Mouse (Mus musculus): ENCODE data around the gene Rex1bd. TPM values are rescaled to one million over a fixed set of nuclear protein-coding genes. Genes with fewer than 3 reads are reported as not detected.

The Rex1bd gene
- total and polyA plus RNA-seq, 2 experiments from 2014 or later: 130 to 200 TPM

- ATAC-seq: no peak
Measured at GRCm38 (mm10) chr8:70462516-70462813, 44.1 kb downstream of the Rex1bd start.

GRCm38 (mm10) chr8:70461765-70462515 lies 44.6 kb downstream of the Rex1bd start:
- Histone ChIP-seq H3K4me1 (ENCODE audit: insufficient read depth) (no peaks in the 10 kb centered on the region), H3K9ac (no peak overlapping the region), H3K27me3 (ENCODE audit: insufficient read depth, low read length) (no peaks in the 10 kb centered on the region), H3K9me3 (ENCODE audit: low read length) (no peaks in the 10 kb centered on the region), H3K4me2 (ENCODE audit: low read depth) (no peak overlapping the region), H3K36me3 (ENCODE audit: insufficient read depth) (no peaks in the 10 kb centered on the region), H3K27ac (ENCODE audit: low read depth, low read length) (no peak overlapping the region), H3K4me3 (ENCODE audit: low read depth, low read length) (no peak overlapping the region)
- TF ChIP-seq CTCF (IDR thresholded peaks at IDR 0.05; ENCODE audit: low read depth): no peak
- ATAC-seq (no peak), DNase-seq (no peak)
- 90% methylated on average over 16 of the region's 16 CpGs for WGBS

More at GRCm38 (mm10) chr8:70462516-70462813, 44.1 kb downstream of the Rex1bd start:
- Histone ChIP-seq H3K4me3 (ENCODE audit: low read depth, low read length) (no peak overlapping the region), H3K36me3 (ENCODE audit: insufficient read depth) (no peaks in the 10 kb centered on the region), H3K9ac (no peak overlapping the region), H3K4me2 (ENCODE audit: low read depth) (no peak overlapping the region), H3K27ac (ENCODE audit: low read depth, low read length) (no peak overlapping the region), H3K9me3 (ENCODE audit: low read length) (no peaks in the 10 kb centered on the region), H3K4me1 (ENCODE audit: insufficient read depth) (no peaks in the 10 kb centered on the region), H3K27me3 (ENCODE audit: insufficient read depth, low read length) (no peaks in the 10 kb centered on the region)
- no peak for TF ChIP-seq CTCF (IDR thresholded peaks at IDR 0.05; ENCODE audit: low read depth)
- no peak for DNase-seq
- 91% methylated on average over 8 of the region's 8 CpGs for WGBS

GRCm38 (mm10) chr8:70460606-70461005 lies 45.9 kb downstream of the Rex1bd start:
- H3K9me3 ChIP-seq (ENCODE audit: low read length): no peaks in the 10 kb centered on the region
- H3K9ac ChIP-seq: no peak overlapping the region
- H3K4me2 ChIP-seq (ENCODE audit: low read depth): no peak overlapping the region
- H3K4me3 ChIP-seq (ENCODE audit: low read depth, low read length): no peak overlapping the region
- DNase-seq (no peak), ATAC-seq (no peak)
- H3K27me3 ChIP-seq (ENCODE audit: insufficient read depth, low read length): no peaks in the 10 kb centered on the region
- no peak overlapping the region for H3K27ac ChIP-seq (ENCODE audit: low read depth, low read length)
- TF ChIP-seq CTCF (IDR thresholded peaks at IDR 0.05; ENCODE audit: low read depth): no peak
- no peaks in the 10 kb centered on the region for H3K36me3 ChIP-seq (ENCODE audit: insufficient read depth)
- WGBS: 77% methylated on average over 9 of the region's 9 CpGs
- no peaks in the 10 kb centered on the region for H3K4me1 ChIP-seq (ENCODE audit: insufficient read depth)

- Histone ChIP-seq H3K4me2 (ENCODE audit: low read depth) (no peak overlapping the region), H3K27ac (ENCODE audit: low read depth, low read length) (no peak overlapping the region), H3K4me3 (ENCODE audit: low read depth, low read length) (no peak overlapping the region), H3K27me3 (ENCODE audit: insufficient read depth, low read length) (no peaks in the 10 kb centered on the region), H3K9ac (no peak overlapping the region), H3K4me1 (ENCODE audit: insufficient read depth) (no peaks in the 10 kb centered on the region), H3K9me3 (ENCODE audit: low read length) (no peaks in the 10 kb centered on the region), H3K36me3 (ENCODE audit: insufficient read depth) (no peaks in the 10 kb centered on the region)
- 90% methylated on average over 5 of the region's 5 CpGs for WGBS
- DNase-seq: no peak
- no peak for ATAC-seq
- TF ChIP-seq CTCF (IDR thresholded peaks at IDR 0.05; ENCODE audit: low read depth): no peak
Measured at GRCm38 (mm10) chr8:70460199-70460598, 46.4 kb downstream of the Rex1bd start.

- DNase-seq (no peak), ATAC-seq (no peak)
- Histone ChIP-seq H3K36me3 (ENCODE audit: insufficient read depth) (no peaks in the 10 kb centered on the region), H3K9ac (no peak overlapping the region), H3K27me3 (ENCODE audit: insufficient read depth, low read length) (no peaks in the 10 kb centered on the region), H3K27ac (ENCODE audit: low read depth, low read length) (no peak overlapping the region), H3K4me3 (ENCODE audit: low read depth, low read length) (no peak overlapping the region), H3K4me2 (ENCODE audit: low read depth) (no peak overlapping the region), H3K4me1 (ENCODE audit: insufficient read depth) (no peaks in the 10 kb centered on the region), H3K9me3 (ENCODE audit: low read length) (no peaks in the 10 kb centered on the region)
- TF ChIP-seq CTCF (IDR thresholded peaks at IDR 0.05; ENCODE audit: low read depth): 0 out of 2 replicates have a peak, but pooled peaks have one; percentile 18
- 93% methylated on average over 2 of the region's 2 CpGs for WGBS
Measured at GRCm38 (mm10) chr8:70459636-70460035, 46.9 kb downstream of the Rex1bd start.

- no peak for TF ChIP-seq CTCF (IDR thresholded peaks at IDR 0.05; ENCODE audit: low read depth)
- Histone ChIP-seq H3K9ac (no peak overlapping the region), H3K36me3 (ENCODE audit: insufficient read depth) (no peaks in the 10 kb centered on the region), H3K9me3 (ENCODE audit: low read length) (no peaks in the 10 kb centered on the region), H3K4me3 (ENCODE audit: low read depth, low read length) (no peak overlapping the region), H3K4me1 (ENCODE audit: insufficient read depth) (no peaks in the 10 kb centered on the region), H3K27ac (ENCODE audit: low read depth, low read length) (no peak overlapping the region), H3K4me2 (ENCODE audit: low read depth) (no peak overlapping the region), H3K27me3 (ENCODE audit: insufficient read depth, low read length) (no peaks in the 10 kb centered on the region)
- 87% methylated on average over 3 of the region's 3 CpGs for WGBS
- DNase-seq (no peak), ATAC-seq (no peak)
Measured at GRCm38 (mm10) chr8:70458462-70458861, 48.1 kb downstream of the Rex1bd start.

GRCm38 (mm10) chr8:70457882-70458281 lies 48.7 kb downstream of the Rex1bd start:
- no peak for TF ChIP-seq CTCF (IDR thresholded peaks at IDR 0.05; ENCODE audit: low read depth)
- 89% methylated on average over 6 of the region's 6 CpGs for WGBS
- H3K36me3 ChIP-seq (ENCODE audit: insufficient read depth): no peaks in the 10 kb centered on the region

More at GRCm38 (mm10) chr8:70457882-70458281, 48.7 kb downstream of the Rex1bd start:
- Histone ChIP-seq H3K4me1 (ENCODE audit: insufficient read depth) (no peaks in the 10 kb centered on the region), H3K27me3 (ENCODE audit: insufficient read depth, low read length) (no peaks in the 10 kb centered on the region), H3K4me3 (ENCODE audit: low read depth, low read length) (no peak overlapping the region), H3K4me2 (ENCODE audit: low read depth) (no peak overlapping the region), H3K9me3 (ENCODE audit: low read length) (no peaks in the 10 kb centered on the region), H3K27ac (ENCODE audit: low read depth, low read length) (no peak overlapping the region), H3K9ac (no peak overlapping the region)
- ATAC-seq (no peak), DNase-seq (no peak)
